Mouse (Mus musculus) left cerebral cortex, postnatal 36 days (tissue): ENCODE measurements around the gene Bri3. TPM values are rescaled to one million over a fixed set of nuclear protein-coding genes. Genes with fewer than 3 reads are reported as not detected.

Experiments used
- DNase-seq, 2 experiments: peaks; one replicate each; pipeline ENCODE4 v3.0.0; 2021 to 2022; ENCODE audit warnings: low spot score in 2 of 2, mixed read lengths in 1 of 2
- intact Hi-C: fragments of 180-260 bp; cut with DNase I; formaldehyde crosslinking; loops from one replicate; pipeline ENCODE4 v1.15.1; 2025
- total RNA-seq, 2 experiments: library from RNA; stranded (reverse); gene quantifications; 2 replicates each; pipeline ENCODE4 v1.2.3; 2021

Bri3 gene
- total RNA-seq, 2 experiments from 2014 or later = 68.4 to 79.1 TPM

- DNase-seq = no peak
- intact Hi-C loops = no loop called here
Observed at GRCm38 (mm10) chr5:144282470-144283260, 38.4 kb downstream of the Bri3 start.

GRCm38 (mm10) chr5:144283551-144284031 lies 39.4 kb downstream of the Bri3 start:
- no peak for DNase-seq
- intact Hi-C loops = no loop called here

GRCm38 (mm10) chr5:144284599-144284998 lies 40.4 kb downstream of the Bri3 start:
- no peak for DNase-seq
- intact Hi-C loops = no loop called here

- intact Hi-C loops = no loop called here
- no peak for DNase-seq
Observed at GRCm38 (mm10) chr5:144286591-144287266, 42.5 kb downstream of the Bri3 start.

GRCm38 (mm10) chr5:144287267-144287820 lies 43.1 kb downstream of the Bri3 start:
- intact Hi-C loops = no loop called here
- no peak for DNase-seq

GRCm38 (mm10) chr5:144288391-144288790 lies 44.2 kb downstream of the Bri3 start:
- intact Hi-C loops = no loop called here

GRCm38 (mm10) chr5:144289769-144290440 lies 45.7 kb downstream of the Bri3 start:
- intact Hi-C loops = no loop called here
- DNase-seq = peak in 1 of 2 experiments; percentile 39

More at GRCm38 (mm10) chr5:144288391-144288790, 44.2 kb downstream of the Bri3 start:
- DNase-seq = no peak

GRCm38 (mm10) chr5:144294908-144295307 lies 50.7 kb downstream of the Bri3 start:
- DNase-seq = no peak
- intact Hi-C loops = no loop called here

- intact Hi-C loops = no loop called here
- no peak for DNase-seq
Observed at GRCm38 (mm10) chr5:144295357-144295756, 51.1 kb downstream of the Bri3 start.

- intact Hi-C loops = no loop called here
- no peak for DNase-seq
Observed at GRCm38 (mm10) chr5:144296090-144296604, 51.9 kb downstream of the Bri3 start.

- DNase-seq = no peak
Observed at GRCm38 (mm10) chr5:144303071-144303470, 58.8 kb downstream of the Bri3 start.

GRCm38 (mm10) chr5:144308929-144309328 lies 64.7 kb downstream of the Bri3 start:
- intact Hi-C loops = no loop called here

More at GRCm38 (mm10) chr5:144303071-144303470, 58.8 kb downstream of the Bri3 start:
- intact Hi-C loops = no loop called here

GRCm38 (mm10) chr5:144312183-144312582 lies 67.9 kb downstream of the Bri3 start:
- intact Hi-C loops = no loop called here
- no peak for DNase-seq

More at GRCm38 (mm10) chr5:144308929-144309328, 64.7 kb downstream of the Bri3 start:
- no peak for DNase-seq

GRCm38 (mm10) chr5:144313335-144313734 lies 69.1 kb downstream of the Bri3 start:
- intact Hi-C loops = no loop called here
- no peak for DNase-seq

GRCm38 (mm10) chr5:144314731-144315494 lies 70.7 kb downstream of the Bri3 start:
- no peak for DNase-seq
- intact Hi-C loops = no loop called here

GRCm38 (mm10) chr5:144316442-144316841 lies 72.2 kb downstream of the Bri3 start:
- intact Hi-C loops = no loop called here
- DNase-seq = no peak

GRCm38 (mm10) chr5:144317426-144317825 lies 73.2 kb downstream of the Bri3 start:
- intact Hi-C loops = no loop called here
- DNase-seq = no peak

- intact Hi-C loops = no loop called here
- DNase-seq = no peak
Observed at GRCm38 (mm10) chr5:144318286-144318685, 74.0 kb downstream of the Bri3 start.

GRCm38 (mm10) chr5:144321681-144322080 lies 77.4 kb downstream of the Bri3 start:
- intact Hi-C loops = no loop called here
- DNase-seq = no peak
